Mouse (Mus musculus) CH12.LX (cell line): Measurements from ENCODE around the gene Abi3bp.

Experiments
- CHD2 ChIP-seq: IDR thresholded peaks from 2 replicates; pipeline ENCODE4 v1.6.1; 2011; ENCODE audit warnings: low read length, improper control_type of control experiment
- E2F4 ChIP-seq: IDR thresholded peaks from 2 replicates; pipeline ENCODE4 v1.6.1; 2011; ENCODE audit warnings: low read depth, low read length, improper control_type of control experiment; ENCODE audit not compliant: insufficient replicate concordance
- EP300 ChIP-seq: IDR thresholded peaks from 2 replicates; pipeline ENCODE4 v1.6.1; 2011; ENCODE audit warnings: low read length, improper control_type of control experiment
- MAFK ChIP-seq: IDR thresholded peaks from 2 replicates; pipeline ENCODE4 v1.6.1; 2011; ENCODE audit warnings: low read length, improper control_type of control experiment; ENCODE audit not compliant: insufficient replicate concordance
- MXI1 ChIP-seq: IDR thresholded peaks from 2 replicates; pipeline ENCODE4 v1.6.1; 2011; ENCODE audit warnings: mild to moderate bottlenecking, low read depth, low read length, improper control_type of control experiment
- POLR2A ChIP-seq: IDR thresholded peaks from 2 replicates; pipeline ENCODE4 v1.6.1; 2011; ENCODE audit warnings: low read depth, mild to moderate bottlenecking, improper control_type of control experiment, low read length
- POLR2AphosphoS2 ChIP-seq: IDR thresholded peaks from 2 replicates; pipeline ENCODE4 v1.6.1; 2011; ENCODE audit warnings: low read depth, low read length, improper control_type of control experiment
- SMC3 ChIP-seq: IDR thresholded peaks from 2 replicates; pipeline ENCODE4 v1.6.1; 2011; ENCODE audit warnings: low read depth, low read length, improper control_type of control experiment
- TBP ChIP-seq: conservative IDR thresholded peaks from 2 replicates; pipeline ENCODE4 v1.6.1; 2011; ENCODE audit warnings: low read depth, low read length, improper control_type of control experiment
- TCF12 ChIP-seq: IDR thresholded peaks from 2 replicates; pipeline ENCODE4 v1.6.1; 2014; ENCODE audit warnings: low read depth, mild to moderate bottlenecking, inconsistent platforms, low read length, improper control_type of control experiment
- ZKSCAN1 ChIP-seq: IDR thresholded peaks from 2 replicates; pipeline ENCODE4 v1.6.1; 2012; ENCODE audit warnings: low read depth, inconsistent platforms, low read length, improper control_type of control experiment, borderline replicate concordance

- TF ChIP-seq POLR2AphosphoS2 (no peak), TCF12 (no peak), CHD2 (no peak), POLR2A (no peak), E2F4 (no peak), SMC3 (no peak), EP300 (no peak), ZKSCAN1 (no peak), TBP (no peak), MXI1 (no peak), MAFK (no peak)
Measured at GRCm38 (mm10) chr16:56501513-56501912, 23.8 kb downstream of the Abi3bp start.
